Mouse (Mus musculus) T-helper 17 cell (primary cell): Measurements from ENCODE around the gene Arl15.

Source experiments
- in situ Hi-C, 2 experiments: fragments of 300-600 bp; cut with MboI, MseI; formaldehyde crosslinking; loops; 1 replicate in 1 of 2; 2 replicates in 1 of 2; pipeline ENCODE4 v1.15.1; 2025; ENCODE audit warnings: high pct_unique_total_duplicates in 2 of 2

The Arl15 gene

GRCm38 (mm10) chr13:113903255-113903654 lies 109.0 kb downstream of the Arl15 start:
- in situ Hi-C loops = no loop called here

GRCm38 (mm10) chr13:113911986-113912519 lies 117.7 kb downstream of the Arl15 start:
- in situ Hi-C loops = no loop called here

- in situ Hi-C loops = no loop called here
Measured at GRCm38 (mm10) chr13:113914551-113914971, 120.3 kb downstream of the Arl15 start.

GRCm38 (mm10) chr13:113915700-113916099 lies 121.4 kb downstream of the Arl15 start:
- in situ Hi-C loops = no loop called here

- in situ Hi-C loops = no loop called here
Measured at GRCm38 (mm10) chr13:113916761-113917160, 122.5 kb downstream of the Arl15 start.

GRCm38 (mm10) chr13:113917376-113917775 lies 123.1 kb downstream of the Arl15 start:
- in situ Hi-C loops = no loop called here

GRCm38 (mm10) chr13:113917868-113918411 lies 123.6 kb downstream of the Arl15 start:
- in situ Hi-C loops = no loop called here

GRCm38 (mm10) chr13:113918668-113919067 lies 124.4 kb downstream of the Arl15 start:
- in situ Hi-C loops = no loop called here

GRCm38 (mm10) chr13:113935697-113936096 lies 141.4 kb downstream of the Arl15 start:
- in situ Hi-C loops = no loop called here

- in situ Hi-C loops = no loop called here
Measured at GRCm38 (mm10) chr13:113937231-113937630, 142.9 kb downstream of the Arl15 start.

- in situ Hi-C loops = no loop called here
Measured at GRCm38 (mm10) chr13:113938561-113938960, 144.3 kb downstream of the Arl15 start.

- in situ Hi-C loops = no loop called here
Measured at GRCm38 (mm10) chr13:113939097-113939496, 144.8 kb downstream of the Arl15 start.

GRCm38 (mm10) chr13:113939681-113940080 lies 145.4 kb downstream of the Arl15 start:
- in situ Hi-C loops = no loop called here

- in situ Hi-C loops = no loop called here
Measured at GRCm38 (mm10) chr13:113940151-113940550, 145.8 kb downstream of the Arl15 start.

- in situ Hi-C loops = no loop called here
Measured at GRCm38 (mm10) chr13:113941943-113942342, 147.6 kb downstream of the Arl15 start.

- in situ Hi-C loops = no loop called here
Measured at GRCm38 (mm10) chr13:113947546-113947945, 153.2 kb downstream of the Arl15 start.

- in situ Hi-C loops = no loop called here
Measured at GRCm38 (mm10) chr13:113949708-113950107, 155.4 kb downstream of the Arl15 start.

- in situ Hi-C loops = no loop called here
Measured at GRCm38 (mm10) chr13:113950131-113950530, 155.8 kb downstream of the Arl15 start.

GRCm38 (mm10) chr13:113957438-113957837 lies 163.1 kb downstream of the Arl15 start:
- in situ Hi-C loops = no loop called here

- in situ Hi-C loops = no loop called here
Measured at GRCm38 (mm10) chr13:113964945-113965344, 170.6 kb downstream of the Arl15 start.

GRCm38 (mm10) chr13:113970706-113971105 lies 176.4 kb downstream of the Arl15 start:
- in situ Hi-C loops = no loop called here

GRCm38 (mm10) chr13:113972401-113972800 lies 178.1 kb downstream of the Arl15 start:
- in situ Hi-C loops = no loop called here

GRCm38 (mm10) chr13:113974866-113975265 lies 180.6 kb downstream of the Arl15 start:
- in situ Hi-C loops = no loop called here

- in situ Hi-C loops = no loop called here
Measured at GRCm38 (mm10) chr13:113975722-113976121, 181.4 kb downstream of the Arl15 start.
